8 mouse cellular contexts compared by ENCODE assay signal in genomic region chr14:54463959-54464292, GRCm38 (mm10). TPM values are rescaled to one million over a fixed set of nuclear protein-coding genes. Genes with fewer than 3 reads are reported as not detected.
A peak's percentile ranks its signal among the peaks of the same experiment; 100 is the strongest.
DNase-seq lines count a peak whose midpoint lies in the region; ATAC-seq and TF ChIP-seq lines count a peak whose summit lies in the region.

Gene Lrp10, plus strand, starts transcription at chr14:54464137.

- H3K4me2 ChIP-seq in heart, embryonic 13.5 days, result peak within 1 kb of the TSS; percentile 77
- H3K4me2 ChIP-seq in liver, embryonic 11.5 days, result peak within 1 kb of the TSS; percentile 85
- peak within 1 kb of the TSS; percentile 72 for H3K4me2 ChIP-seq in myocyte (ENCODE audit: low read depth)

- DNase-seq in CD4-positive helper T cell, adult 2 months (ENCODE audit: low read depth, low spot score), result peak; percentile 93
- peak; percentile 95 for DNase-seq in kidney, postnatal 10 days
- DNase-seq in liver, embryonic 11.5 days (ENCODE audit: low spot score), result peak; percentile 90
- peak; percentile 94 to 98 for DNase-seq in spleen, postnatal 4 days (ENCODE audit: low spot score in 2 of 2)

- no peaks in the 10 kb centered on the region for H3K27me3 ChIP-seq in heart, embryonic 13.5 days (replicated peaks)
- no peaks in the 10 kb centered on the region for H3K27me3 ChIP-seq in liver, embryonic 11.5 days (replicated peaks; ENCODE audit: control insufficient read depth, insufficient read depth, low read length)
- no peaks in the 10 kb centered on the region for H3K27me3 ChIP-seq in myocyte (ENCODE audit: control insufficient read depth, insufficient read depth, insufficient read length)

- H3K4me1 ChIP-seq in brown adipose tissue, adult 24 weeks (ENCODE audit: control insufficient read depth, insufficient read depth, insufficient read length, low read length), result no peaks in the 10 kb centered on the region
- H3K4me1 ChIP-seq in heart, embryonic 13.5 days, result peaks cover 18% of the 10 kb centered on the region
- peaks cover 21% of the 10 kb centered on the region for H3K4me1 ChIP-seq in liver, embryonic 11.5 days (replicated peaks; ENCODE audit: control insufficient read depth, insufficient read depth, low read length)

- peak within 1 kb of the TSS; percentile 91 for H3K4me3 ChIP-seq in brown adipose tissue, adult 24 weeks (ENCODE audit: insufficient read depth, low read depth, low read length)
- peak within 1 kb of the TSS; percentile 94 for H3K4me3 ChIP-seq in heart, embryonic 13.5 days
- peak within 1 kb of the TSS; percentile 81 for H3K4me3 ChIP-seq in liver, embryonic 11.5 days (ENCODE audit: low read depth, low read length)
- H3K4me3 ChIP-seq in myocyte, result peak within 1 kb of the TSS; percentile 33

- peak; percentile 76 for TF ChIP-seq POLR2A in myocyte (IDR thresholded peaks at IDR 0.05; ENCODE audit: insufficient read length, low read depth)

- peaks cover 6% of the 10 kb centered on the region for H3K79me2 ChIP-seq in myocyte (ENCODE audit: control insufficient read depth, insufficient read depth)

- peaks cover 35% of the 10 kb centered on the region for H3K36me3 ChIP-seq in heart, embryonic 13.5 days
- H3K36me3 ChIP-seq in liver, embryonic 11.5 days (ENCODE audit: control insufficient read depth, insufficient read depth, low read length), result peaks cover 16% of the 10 kb centered on the region
- H3K36me3 ChIP-seq in myocyte (ENCODE audit: control insufficient read depth, insufficient read depth), result peaks cover 15% of the 10 kb centered on the region

- H3K27ac ChIP-seq in brown adipose tissue, adult 24 weeks (replicated peaks; ENCODE audit: low read depth, low read length), result peak within 1 kb of the TSS; percentile 77
- H3K27ac ChIP-seq in heart, embryonic 13.5 days (replicated peaks), result peak within 1 kb of the TSS; percentile 87
- peak within 1 kb of the TSS; percentile 84 for H3K27ac ChIP-seq in liver, embryonic 11.5 days (ENCODE audit: low read depth, low read length)

- WGBS in heart, embryonic 13.5 days, result under 1% methylated on average over 35 of the region's 35 CpGs
- under 1% methylated on average over 35 of the region's 35 CpGs for WGBS in liver, embryonic 11.5 days

- H3ac ChIP-seq in myocyte (ENCODE audit: control insufficient read depth, insufficient read length), result peak within 1 kb of the TSS; percentile 30

- peak within 1 kb of the TSS; percentile 91 for H3K9ac ChIP-seq in heart, embryonic 13.5 days
- H3K9ac ChIP-seq in liver, embryonic 11.5 days (ENCODE audit: low read depth, low read length), result peak within 1 kb of the TSS; percentile 87

- no peaks in the 10 kb centered on the region for H3K9me3 ChIP-seq in heart, embryonic 13.5 days
- H3K9me3 ChIP-seq in liver, embryonic 11.5 days (ENCODE audit: control insufficient read depth, low read length), result no peaks in the 10 kb centered on the region

- ATAC-seq in erythroid progenitor cell, adult 5-6 weeks (replicated peaks; ENCODE audit: low FRiP score, poor library complexity, severe bottlenecking), result peak; percentile 90
- peak; percentile 79 for ATAC-seq in heart, embryonic 13.5 days (ENCODE audit: extremely low read depth, insufficient number of reproducible peaks, low FRiP score, low TSS enrichment)
- ATAC-seq in liver, embryonic 11.5 days (replicated peaks; ENCODE audit: low FRiP score), result peak; percentile 89

TF ChIP-seq in myocyte, 11 proteins besides CTCF, POLR2A, EP300 and RAD21:
- TF ChIP-seq POLR2AphosphoS2 (IDR thresholded peaks at IDR 0.05; ENCODE audit: insufficient read length, low read depth), result peak; percentile 89
- no peak for TF ChIP-seq CEBPB (IDR thresholded peaks at IDR 0.05; ENCODE audit: insufficient read depth, poor library complexity, severe bottlenecking)
- no peak for TF ChIP-seq TCF12 (IDR thresholded peaks at IDR 0.05; ENCODE audit: insufficient read depth, poor library complexity, severe bottlenecking)
- TF ChIP-seq SRF (IDR thresholded peaks at IDR 0.05; ENCODE audit: control insufficient read depth, insufficient read length, low read depth), result peak; percentile 59
- no peak for TF ChIP-seq REST (IDR thresholded peaks at IDR 0.05; ENCODE audit: insufficient read depth, insufficient read length)
- TF ChIP-seq MYOG (IDR thresholded peaks at IDR 0.05; ENCODE audit: control insufficient read depth in 1 of 3, insufficient read depth in 1 of 3, insufficient read length in 2 of 3, low read depth in 2 of 3), result peak in 1 of 3 experiments; percentile 33
- TF ChIP-seq USF1 (IDR thresholded peaks at IDR 0.05; ENCODE audit: low read depth), result no peak
- no peak for TF ChIP-seq MAX (IDR thresholded peaks at IDR 0.05; ENCODE audit: low read depth)
- no peak for TF ChIP-seq E2F4 (IDR thresholded peaks at IDR 0.05; ENCODE audit: insufficient read depth)

RNA-seq across cellular contexts. Expression of gene Lrp10, which starts in this region (rescaled TPM):
- polyA plus RNA-seq in brown adipose tissue, adult 24 weeks (2012; ENCODE audit: insufficient read depth, insufficient read length, missing spikeins), result 36.5 and 53.8 TPM in 2 replicates
- 21.0 and 22.0 TPM in 2 replicates for total RNA-seq in erythroid progenitor cell, adult 5-6 weeks (2015; ENCODE audit: low replicate concordance)
- 23.0 and 38.6 TPM in 2 replicates for total RNA-seq in erythroid progenitor cell, adult 5-6 weeks (2017; ENCODE audit: low replicate concordance)
- polyA plus RNA-seq in heart, embryonic 13.5 days (2015; fragmentation: Nextera tagmentation; extraction: Ambion mirVana), result 42.1 and 42.2 TPM in 2 replicates
- 38.6 and 41.3 TPM in 2 replicates for polyA plus RNA-seq in liver, embryonic 11.5 days (2014; fragmentation: Nextera tagmentation; extraction: Ambion mirVana)
- polyA plus RNA-seq in myocyte (2012; fragmentation: generic; extraction: Trizol), result 81.8 TPM

Comparison
In these comparisons a context has a peak if more than half of its experiments do, and no peak if none do; other contexts are left out.
1. Peak in every context shown above with its lines: DNase-seq, ATAC-seq, H3K4me3 ChIP-seq and H3K27ac ChIP-seq.
2. H3K4me3 ChIP-seq: peak in every context shown above with its lines; median percentile 94 in heart, embryonic 13.5 days; 91 in brown adipose tissue, adult 24 weeks; 81 in liver, embryonic 11.5 days; 33 in myocyte.